Mouse (Mus musculus) left cerebral cortex, adult 18-20 months (tissue): ENCODE measurements around the gene Lama4. TPM values are rescaled to one million over a fixed set of nuclear protein-coding genes. Genes with fewer than 3 reads are reported as not detected.

Experiments used
- DNase-seq, 2 experiments: peaks; one replicate each; pipeline ENCODE4 v3.0.0; 2021 to 2022; ENCODE audit warnings: low spot score in 2 of 2, mixed read lengths in 1 of 2
- total RNA-seq, 2 experiments: library from RNA; stranded (reverse); gene quantifications; 2 replicates each; pipeline ENCODE4 v1.2.3; 2021

Lama4 gene
- total RNA-seq, 2 experiments from 2014 or later, result 8.6 to 9.5 TPM

DNA sequence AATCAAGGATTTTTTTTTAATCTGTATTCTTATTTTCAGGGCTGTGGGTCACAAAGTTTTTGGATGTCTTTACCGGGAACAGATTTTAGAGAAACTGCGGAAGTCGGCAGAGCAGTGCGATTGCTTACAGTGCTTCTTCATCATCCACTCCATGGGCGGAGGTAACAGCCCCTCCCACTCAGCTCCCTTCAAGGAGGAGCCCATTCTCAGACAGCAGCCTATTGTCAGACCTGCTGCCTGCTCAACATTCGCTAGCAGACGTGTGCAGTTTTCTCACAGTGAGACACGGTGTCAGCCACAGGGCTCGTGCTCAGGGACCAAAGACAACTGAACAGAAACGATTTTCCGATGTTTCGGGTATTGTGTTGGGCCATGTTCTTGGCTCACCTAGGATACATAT lies 176.9 kb downstream of the Lama4 start:
- DNase-seq, result no peak

- no peak for DNase-seq
Measured at GRCm38 (mm10) chr10:39156719-39157118, 191.4 kb downstream of the Lama4 start.

DNA sequence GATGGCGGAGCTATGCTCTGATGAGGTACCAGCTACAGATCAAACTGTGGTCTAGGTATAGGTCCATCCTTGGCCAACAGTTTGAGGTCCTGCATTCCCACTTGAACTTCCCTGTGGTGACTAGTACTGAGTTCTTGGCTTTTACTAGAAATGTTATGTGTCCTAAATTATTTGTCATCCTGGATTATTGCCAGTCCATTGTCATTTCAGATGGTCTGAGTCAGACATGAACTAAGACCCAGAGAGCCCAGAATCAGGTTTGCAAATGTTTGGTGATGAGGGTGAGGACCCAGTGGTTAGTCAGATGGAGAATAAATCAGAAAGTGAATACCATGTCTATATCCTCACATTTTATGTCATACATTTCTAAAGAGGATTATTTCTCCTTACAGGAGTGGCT lies 192.0 kb downstream of the Lama4 start:
- no peak for DNase-seq

- DNase-seq, result no peak
Measured at GRCm38 (mm10) chr10:39158306-39158705, 193.0 kb downstream of the Lama4 start.

Other genes with a start within 250 kb of the Lama4 start
- gene Rfpl4b, start 143.7 kb upstream of the Lama4 start, total RNA-seq, result not detected
- 10 to 100 TPM; 14.5 to 14.7 TPM for gene Fam229b, start 168.4 kb downstream of the Lama4 start, total RNA-seq
- gene Tube1, start 168.5 kb downstream of the Lama4 start, total RNA-seq, result 1 to 10 TPM; 2.5 to 3.0 TPM
- under 1 TPM; 0.23 to 0.60 TPM for gene Ccn6, start 198.3 kb downstream of the Lama4 start, total RNA-seq